Mouse (Mus musculus) CD4-positive naive resting alpha-beta T cell, adult 57 days (primary cell): ENCODE results near the gene Olfr1437. TPM values are rescaled to one million over a fixed set of nuclear protein-coding genes. Genes with fewer than 3 reads are reported as not detected.

Experiments used
- total RNA-seq: library from RNA; stranded (reverse); gene quantifications from one replicate; pipeline ENCODE4 v1.2.4, GENCODE M21; 2023

The Olfr1437 gene
- total RNA-seq = not detected

GRCm38 (mm10) chr19:12325001-12325400 is at the start of gene Olfr1437:
Gene Olfr1437 (minus strand): TSS chr19:12325101.

GRCm38 (mm10) chr19:12335810-12336209 is 10.9 kb upstream of the Olfr1437 start, which contains the start of gene Olfr1438-ps1:
Gene Olfr1438-ps1 (minus strand): TSS chr19:12335910.

GRCm38 (mm10) chr19:12299030-12299429 is 25.9 kb downstream of the Olfr1437 start, which contains the start of gene Olfr1436:
Gene Olfr1436 (minus strand): TSS chr19:12299130.

GRCm38 (mm10) chr19:12279554-12279953 is 45.3 kb downstream of the Olfr1437 start, which contains the start of gene Olfr1434:
Gene Olfr1434 (plus strand): TSS chr19:12279854.

Other genes with a start within 250 kb of the Olfr1437 start
- gene Olfr1425, start 247.4 kb downstream of the Olfr1437 start, total RNA-seq = not detected
- not detected for gene Olfr1426, start 233.1 kb downstream of the Olfr1437 start, total RNA-seq
- not detected for gene Olfr1427, start 221.8 kb downstream of the Olfr1437 start, total RNA-seq
- gene Olfr1428, start 209.2 kb downstream of the Olfr1437 start, total RNA-seq = not detected
- gene Olfr76, start 201.9 kb downstream of the Olfr1437 start, total RNA-seq = not detected
- not detected for gene Olfr1555-ps1, start 155.0 kb downstream of the Olfr1437 start, total RNA-seq
- not detected for gene Olfr1431, start 124.5 kb downstream of the Olfr1437 start, total RNA-seq
- not detected for gene Olfr1432, start 92.5 kb downstream of the Olfr1437 start, total RNA-seq
- gene Olfr262, start 83.4 kb downstream of the Olfr1437 start, total RNA-seq = not detected
- gene Olfr235, start 64.1 kb downstream of the Olfr1437 start, total RNA-seq = not detected
- not detected for gene Olfr1434, start 45.2 kb downstream of the Olfr1437 start, total RNA-seq
- gene Olfr1436, start 26.0 kb downstream of the Olfr1437 start, total RNA-seq = not detected
- not detected for gene Olfr1438-ps1, start 10.8 kb upstream of the Olfr1437 start, total RNA-seq
- gene Olfr1440, start 62.2 kb upstream of the Olfr1437 start, total RNA-seq = not detected
- gene Olfr1441, start 92.3 kb upstream of the Olfr1437 start, total RNA-seq = not detected
- gene Pfpl, start 102.8 kb upstream of the Olfr1437 start, total RNA-seq = not detected
- 13.4 TPM for gene Mpeg1, start 135.7 kb upstream of the Olfr1437 start, total RNA-seq
- 3.3 TPM for gene Dtx4, start 176.4 kb upstream of the Olfr1437 start, total RNA-seq
- 15.0 TPM for gene Fam111a, start 220.6 kb upstream of the Olfr1437 start, total RNA-seq